In genomic region chr19:28495926-28496325, GRCm38 (mm10) we compare ENCODE assay signal across 14 mouse cellular contexts.
"Had no signal": no experiment of that assay in that cellular context is flagged by ENCODE, and none has a peak within 500 bp of the region (broad histone marks: within the 10 kb centered on the region; RNA-seq: fewer than 3 reads in every experiment).

No protein-coding gene starts in this region.

- DNase-seq: kidney, adult 11 months; kidney, adult 9 months; kidney, postnatal 36 days; lung, embryonic 14.5 days; lung, postnatal 10 days; lung, postnatal 4 days; retina, postnatal 1 day; right cerebral cortex, postnatal 25 days; thymus, postnatal 4 days had no signal

- H3K36me3 ChIP-seq: limb, embryonic 15.5 days; liver, embryonic 12.5 days; neural tube, embryonic 13.5 days had no signal

- H3K4me3 ChIP-seq: limb, embryonic 15.5 days; liver, embryonic 12.5 days; neural tube, embryonic 13.5 days had no signal

- H3K4me2 ChIP-seq: limb, embryonic 15.5 days; liver, embryonic 12.5 days; lung, embryonic 14.5 days; midbrain, embryonic 11.5 days; neural tube, embryonic 13.5 days had no signal

- H3K9me3 ChIP-seq: limb, embryonic 15.5 days; liver, embryonic 12.5 days; neural tube, embryonic 13.5 days had no signal

- H3K27ac ChIP-seq: kidney, postnatal 0 days; limb, embryonic 15.5 days; liver, embryonic 12.5 days; neural tube, embryonic 13.5 days had no signal

- H3K9ac ChIP-seq: limb, embryonic 15.5 days; liver, embryonic 12.5 days; lung, embryonic 14.5 days; neural tube, embryonic 13.5 days had no signal

- H3K4me1 ChIP-seq: limb, embryonic 15.5 days; liver, embryonic 12.5 days; neural tube, embryonic 13.5 days had no signal

- H3K27me3 ChIP-seq: limb, embryonic 15.5 days; liver, embryonic 12.5 days; neural tube, embryonic 13.5 days had no signal

- ATAC-seq: liver, embryonic 12.5 days had no signal
